Mouse (Mus musculus): ENCODE results near the gene Rcn3.

DNA sequence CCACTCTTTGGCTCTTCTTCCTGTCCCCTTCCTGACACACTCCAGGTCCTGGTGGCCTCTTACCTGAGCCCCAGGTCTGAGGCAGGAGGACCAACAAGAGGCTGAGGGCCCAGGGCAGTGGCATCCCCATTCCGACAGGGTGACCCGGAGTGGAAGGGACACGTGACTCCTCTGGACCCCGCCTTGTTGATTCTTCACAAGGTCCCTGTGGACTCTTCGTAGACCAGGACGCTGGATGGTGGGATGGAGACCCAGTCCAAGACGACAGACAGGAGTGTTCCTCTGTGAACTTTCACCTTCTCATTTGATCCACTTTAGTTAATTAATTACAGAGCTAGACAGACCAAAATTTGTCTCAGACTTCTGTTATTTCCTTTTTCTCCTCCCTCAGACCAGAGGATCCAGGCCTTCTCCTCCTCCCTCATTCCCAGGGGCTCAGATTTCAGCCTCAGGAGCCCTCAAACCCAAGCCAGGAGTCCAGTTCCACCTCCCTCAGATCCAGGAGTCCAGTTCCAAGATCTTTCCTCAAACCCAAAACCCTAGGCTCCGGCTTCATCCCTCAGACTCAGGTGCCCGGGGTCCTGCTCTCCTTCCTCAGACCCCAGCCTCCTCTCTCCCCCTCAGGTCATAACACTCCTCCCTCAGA, 11.0 kb upstream of the Rcn3 start:
- TF ChIP-seq TAL1 (IDR thresholded peaks at IDR 0.05; ENCODE audit: low read length) (no peak), GATA1 (IDR thresholded peaks at IDR 0.05; ENCODE audit: low read length) (no peak)

Data from erythroblast, embryonic 14.5 days (primary cell).